Mouse (Mus musculus): ENCODE measurements at regions not wholly inside any gene's neighbourhood (a gene's known extent, or its start where the extent isn't known, plus 50 kb on each side); places are given as distances from the start of the nearest gene placed in this dataset.

GRCm38 (mm10) chr1:152217404-152217803, 127.5 kb upstream of the 1700025G04Rik start:
- Histone ChIP-seq H3K27ac (ENCODE audit: insufficient read depth, low read depth) (no peak overlapping the region), H3K36me3 (replicated peaks in 1 of 2; ENCODE audit: control insufficient read depth in 1 of 2, insufficient read depth in 1 of 2, low read length in 1 of 2) (no peaks in the 10 kb centered on the region), H3K4me3 (replicated peaks in 1 of 3; ENCODE audit: low read depth in 2 of 3, low read length in 2 of 3, poor library complexity in 1 of 3) (no peak overlapping the region), H3K4me2 (ENCODE audit: insufficient read depth, low read depth, poor library complexity, severe bottlenecking) (no peak overlapping the region), H3K4me1 (ENCODE audit: control insufficient read depth in 1 of 2, insufficient read depth in 2 of 2) (no peaks in the 10 kb centered on the region), H3K9me3 (replicated peaks; ENCODE audit: low read length) (no peaks in the 10 kb centered on the region), H3K79me2 (replicated peaks; ENCODE audit: control insufficient read depth, extremely low read depth, insufficient read depth, poor library complexity, severe bottlenecking) (no peaks in the 10 kb centered on the region), H3K9ac (ENCODE audit: insufficient read depth, low read depth) (no peak overlapping the region), H3K27me3 (replicated peaks) (no peaks in the 10 kb centered on the region)
- dilution Hi-C loops (cut with MboI; ENCODE audit: extremely low pct_ligation_motif_present, extremely low pct_unique_long_range_greater_than_20kb, low sequenced_read_pairs), result no loop called here
- no peak for DNase-seq (ENCODE audit: extremely low read depth)
- TF ChIP-seq UBTF (IDR thresholded peaks at IDR 0.05; ENCODE audit: low read depth, low read length) (no peak), NRF1 (IDR thresholded peaks at IDR 0.05; ENCODE audit: low read depth, low read length) (no peak), IRF4 (IDR thresholded peaks at IDR 0.05; ENCODE audit: low read depth, low read length) (no peak), HCFC1 (IDR thresholded peaks at IDR 0.05; ENCODE audit: low read depth, low read length) (no peak), CHD1 (IDR thresholded peaks at IDR 0.05; ENCODE audit: low read depth, low read length) (no peak), USF2 (conservative IDR thresholded peaks at IDR 0.05; ENCODE audit: low read depth, low read length) (no peak), NELFE (IDR thresholded peaks at IDR 0.05; ENCODE audit: low read depth, low read length) (no peak), E2F4 (IDR thresholded peaks at IDR 0.05; ENCODE audit: insufficient replicate concordance, low read depth, low read length) (no peak), JUN (IDR thresholded peaks at IDR 0.05; ENCODE audit: insufficient read depth, low read depth, low read length) (no peak), EP300 (IDR thresholded peaks at IDR 0.05; ENCODE audit: low read length) (no peak), TCF12 (IDR thresholded peaks at IDR 0.05; ENCODE audit: low read depth, low read length) (no peak), ZNF384 (IDR thresholded peaks at IDR 0.05; ENCODE audit: low read depth, low read length) (no peak), PAX5 (IDR thresholded peaks at IDR 0.05; ENCODE audit: low read length) (no peak), ZKSCAN1 (IDR thresholded peaks at IDR 0.05; ENCODE audit: borderline replicate concordance, low read depth, low read length) (no peak), SMC3 (IDR thresholded peaks at IDR 0.05; ENCODE audit: low read depth, low read length) (no peak), MXI1 (IDR thresholded peaks at IDR 0.05; ENCODE audit: low read depth, low read length) (no peak), BHLHE40 (IDR thresholded peaks at IDR 0.05; ENCODE audit: low read depth, low read length) (no peak)
- in situ Hi-C loops (cut with MboI; ENCODE audit: low pct_ligation_motif_present, low pct_unique_long_range_greater_than_20kb, low sequenced_read_pairs), result no loop called here

- Histone ChIP-seq H3K36me3 (replicated peaks in 1 of 2; ENCODE audit: control insufficient read depth in 1 of 2, insufficient read depth in 1 of 2, low read length in 1 of 2) (no peaks in the 10 kb centered on the region), H3K4me3 (replicated peaks in 1 of 3; ENCODE audit: low read depth in 2 of 3, low read length in 2 of 3, poor library complexity in 1 of 3) (no peak overlapping the region), H3K9ac (ENCODE audit: insufficient read depth, low read depth) (no peak overlapping the region), H3K4me2 (ENCODE audit: insufficient read depth, low read depth, poor library complexity, severe bottlenecking) (no peak overlapping the region), H3K27ac (ENCODE audit: insufficient read depth, low read depth) (no peak overlapping the region), H3K4me1 (ENCODE audit: control insufficient read depth in 1 of 2, insufficient read depth in 2 of 2) (no peaks in the 10 kb centered on the region), H3K9me3 (replicated peaks; ENCODE audit: low read length) (no peaks in the 10 kb centered on the region), H3K27me3 (replicated peaks) (no peaks in the 10 kb centered on the region), H3K79me2 (replicated peaks; ENCODE audit: control insufficient read depth, extremely low read depth, insufficient read depth, poor library complexity, severe bottlenecking) (no peaks in the 10 kb centered on the region)
- TF ChIP-seq EP300 (IDR thresholded peaks at IDR 0.05; ENCODE audit: low read length) (no peak), POLR2A (IDR thresholded peaks at IDR 0.05; ENCODE audit: low read depth, low read length) (no peak), HCFC1 (IDR thresholded peaks at IDR 0.05; ENCODE audit: low read depth, low read length) (no peak), MAZ (IDR thresholded peaks at IDR 0.05; ENCODE audit: low read depth, low read length) (no peak), PAX5 (IDR thresholded peaks at IDR 0.05; ENCODE audit: low read length) (no peak)
- dilution Hi-C loops (cut with MboI; ENCODE audit: extremely low pct_ligation_motif_present, extremely low pct_unique_long_range_greater_than_20kb, low sequenced_read_pairs) (no loop called here), in situ Hi-C loops (cut with MboI; ENCODE audit: low pct_ligation_motif_present, low pct_unique_long_range_greater_than_20kb, low sequenced_read_pairs) (no loop called here)
- no peak for DNase-seq (ENCODE audit: extremely low read depth)
Observed at GRCm38 (mm10) chr1:152214376-152214775, 124.5 kb upstream of the 1700025G04Rik start.

All from CH12.LX (cell line).